Mouse (Mus musculus) small intestine, adult 10 weeks (tissue): ENCODE measurements around the gene Olfr881. TPM values are rescaled to one million over a fixed set of nuclear protein-coding genes. Genes with fewer than 3 reads are reported as not detected.

Experiments used
- polyA plus RNA-seq: library from polyadenylated mRNA; stranded (reverse); fragments of 350-450 nt; fragmentation: Illumina TruSeq; extraction: RNeasy Lipid Tissue Mini Kit (QIAGEN cat#74804); gene quantifications from one replicate; pipeline ENCODE4 v1.2.3, GENCODE M21; 2014; ENCODE audit warnings: low replicate concordance

Gene Olfr881
- not detected for polyA plus RNA-seq

GRCm38 (mm10) chr9:37991525-37991924 lies at the start of gene Olfr881:
Gene Olfr881, plus strand, starts transcription at chr9:37991825.

GRCm38 (mm10) chr9:38025508-38025907 lies 33.9 kb downstream of the Olfr881 start, which contains the start of gene Olfr883:
Gene Olfr883, plus strand, starts transcription at chr9:38025808.

Other genes starting within 250 kb of the Olfr881 start
- not detected for gene Olfr874, start 246.7 kb upstream of the Olfr881 start, polyA plus RNA-seq
- not detected for gene Olfr875, start 220.0 kb upstream of the Olfr881 start, polyA plus RNA-seq
- not detected for gene Olfr876, start 188.8 kb upstream of the Olfr881 start, polyA plus RNA-seq
- not detected for gene Olfr877, start 137.6 kb upstream of the Olfr881 start, polyA plus RNA-seq
- gene Olfr145, start 95.1 kb upstream of the Olfr881 start, polyA plus RNA-seq = not detected
- gene Olfr878, start 74.0 kb upstream of the Olfr881 start, polyA plus RNA-seq = not detected
- not detected for gene Olfr883, start 34.0 kb downstream of the Olfr881 start, polyA plus RNA-seq
- gene Olfr884, start 54.7 kb downstream of the Olfr881 start, polyA plus RNA-seq = not detected
- not detected for gene Olfr885, start 69.5 kb downstream of the Olfr881 start, polyA plus RNA-seq
- not detected for gene Olfr887, start 92.2 kb downstream of the Olfr881 start, polyA plus RNA-seq
- gene Olfr888, start 116.3 kb downstream of the Olfr881 start, polyA plus RNA-seq = not detected
- gene Olfr889, start 123.4 kb downstream of the Olfr881 start, polyA plus RNA-seq = not detected
- gene Olfr890, start 150.7 kb downstream of the Olfr881 start, polyA plus RNA-seq = not detected
- gene Olfr891, start 189.0 kb downstream of the Olfr881 start, polyA plus RNA-seq = not detected
- not detected for gene Olfr893, start 216.5 kb downstream of the Olfr881 start, polyA plus RNA-seq
- not detected for gene Olfr894, start 226.2 kb downstream of the Olfr881 start, polyA plus RNA-seq